Mouse (Mus musculus) left cerebral cortex, postnatal 14 days (tissue): ENCODE results near the gene Myo3b. TPM values are rescaled to one million over a fixed set of nuclear protein-coding genes. Genes with fewer than 3 reads are reported as not detected.
A peak's percentile ranks its signal among the peaks of the same experiment; 100 is the strongest.

Experiments used
- DNase-seq, 2 experiments: peaks; one replicate each; pipeline ENCODE4 v3.0.0; 2021 to 2022; ENCODE audit warnings: low spot score in 2 of 2, mixed read lengths in 1 of 2
- intact Hi-C: fragments of 180-260 bp; cut with DNase I; formaldehyde crosslinking; loops from one replicate; pipeline ENCODE4 v1.15.1; 2025
- total RNA-seq, 2 experiments: library from RNA; stranded (reverse); gene quantifications; 2 replicates each; pipeline ENCODE4 v1.2.3; 2021

Myo3b gene
- total RNA-seq, 2 experiments from 2014 or later: 1.0 to 1.1 TPM

DNA sequence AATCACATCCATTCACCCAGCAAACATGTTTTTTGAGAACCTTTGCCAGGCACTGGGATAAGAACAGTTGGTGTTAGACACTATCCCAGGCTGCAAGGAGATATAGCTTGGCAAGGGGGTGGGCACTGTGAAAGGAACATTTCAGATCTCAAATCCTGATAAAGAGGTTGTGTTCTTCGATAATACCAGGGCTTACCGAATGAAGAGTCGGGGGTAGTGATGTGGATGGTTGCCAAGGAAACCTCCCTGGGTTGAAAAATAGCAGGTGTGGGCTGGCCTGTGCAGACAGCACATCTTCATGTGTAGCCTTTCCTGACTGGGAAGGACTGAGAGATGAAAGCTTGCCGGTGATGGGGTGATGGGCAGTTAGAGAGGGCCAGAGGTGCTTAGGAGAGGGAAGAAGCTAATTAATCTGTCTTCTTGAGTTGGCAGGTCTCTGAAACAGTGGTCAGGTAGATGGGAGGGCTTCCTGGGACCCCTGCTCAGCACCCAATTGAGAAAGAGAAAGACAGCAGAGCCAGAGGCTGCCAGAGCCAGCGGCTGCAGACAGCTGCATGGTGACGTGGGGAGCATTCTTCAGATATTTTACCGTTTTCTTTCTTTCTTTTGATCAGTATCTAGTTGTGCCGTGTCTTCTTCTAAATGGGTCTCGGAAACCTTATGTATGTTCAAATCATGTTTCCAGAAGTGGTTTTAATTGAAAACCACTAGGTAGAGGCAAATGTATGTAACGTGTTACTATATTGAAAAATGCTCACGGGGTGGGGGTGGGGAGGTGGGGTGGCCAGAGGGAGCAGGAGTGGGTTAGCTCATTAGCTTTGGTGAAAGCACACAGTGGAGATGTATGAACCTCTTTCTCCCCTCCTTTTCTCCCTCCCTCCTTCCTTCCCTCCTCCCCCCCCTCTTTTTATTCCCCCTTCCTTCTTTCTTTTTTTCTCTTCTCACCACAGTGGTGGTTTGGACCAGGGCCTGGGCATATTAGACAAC is 21.7 kb downstream of the Myo3b start:
- peak; percentile 55 to 62 for DNase-seq
- intact Hi-C loops: no loop called here

DNA sequence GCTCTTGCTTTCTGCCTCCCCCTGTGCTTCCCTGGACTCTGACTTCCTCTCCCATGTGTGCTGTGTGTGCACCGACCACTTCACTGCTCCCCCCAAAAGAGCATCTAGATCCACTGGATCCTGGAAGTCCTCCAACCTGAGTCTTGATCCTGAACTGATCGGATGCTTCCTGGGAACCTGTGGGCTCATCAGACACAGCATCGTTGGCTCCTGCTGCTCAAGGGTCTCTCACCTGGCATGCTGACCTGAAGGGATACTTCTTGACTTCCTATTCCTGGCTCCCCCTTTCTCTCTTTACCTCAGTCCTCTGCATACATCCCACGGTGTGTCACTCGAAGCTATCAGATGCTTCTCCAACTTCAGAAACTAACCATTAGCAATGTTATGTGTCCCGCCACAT is 26.2 kb downstream of the Myo3b start:
- peak in 1 of 2 experiments; percentile 1 for DNase-seq
- intact Hi-C loops: no loop called here

DNA sequence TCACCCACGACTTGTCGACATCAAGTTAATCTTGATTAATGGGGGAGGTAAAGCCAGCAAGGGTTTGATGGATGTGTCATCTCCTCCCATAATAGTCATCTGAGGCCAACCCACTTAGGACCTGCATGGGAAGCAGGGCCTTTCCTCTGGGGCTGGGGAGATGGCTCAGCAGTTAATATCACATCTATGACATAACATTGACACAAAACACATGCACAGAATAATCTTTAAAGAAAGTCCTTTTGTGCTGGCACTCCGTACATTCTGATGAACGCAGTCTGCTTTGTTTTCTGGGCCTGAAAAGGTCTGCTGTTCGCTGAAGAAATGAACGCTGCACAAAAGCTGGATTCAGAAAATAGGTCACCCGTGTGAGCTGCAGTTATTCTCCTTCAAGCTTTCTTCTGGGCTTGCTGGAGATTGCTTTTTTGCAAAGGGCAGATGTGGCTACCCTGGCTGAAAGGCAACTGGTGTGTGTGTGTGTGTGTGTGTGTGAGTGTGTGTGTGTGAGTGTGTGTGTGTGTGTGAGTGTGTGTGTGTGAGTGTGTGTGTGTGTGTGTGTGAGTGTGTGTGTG is 26.9 kb downstream of the Myo3b start:
- intact Hi-C loops: no loop called here
- DNase-seq: peak in 1 of 2 experiments; percentile 4

GRCm38 (mm10) chr2:70066338-70067022 is 27.6 kb downstream of the Myo3b start:
- DNase-seq: peak in 1 of 2 experiments; percentile 1
- intact Hi-C loops: no loop called here

- intact Hi-C loops: no loop called here
- DNase-seq: no peak
Observed at GRCm38 (mm10) chr2:70069861-70070260, 30.9 kb downstream of the Myo3b start.

GRCm38 (mm10) chr2:70083444-70084020 is 44.6 kb downstream of the Myo3b start:
- no peak for DNase-seq
- intact Hi-C loops: no loop called here

- no peak for DNase-seq
- intact Hi-C loops: no loop called here
Observed at GRCm38 (mm10) chr2:70091261-70091660, 52.3 kb downstream of the Myo3b start.

DNA sequence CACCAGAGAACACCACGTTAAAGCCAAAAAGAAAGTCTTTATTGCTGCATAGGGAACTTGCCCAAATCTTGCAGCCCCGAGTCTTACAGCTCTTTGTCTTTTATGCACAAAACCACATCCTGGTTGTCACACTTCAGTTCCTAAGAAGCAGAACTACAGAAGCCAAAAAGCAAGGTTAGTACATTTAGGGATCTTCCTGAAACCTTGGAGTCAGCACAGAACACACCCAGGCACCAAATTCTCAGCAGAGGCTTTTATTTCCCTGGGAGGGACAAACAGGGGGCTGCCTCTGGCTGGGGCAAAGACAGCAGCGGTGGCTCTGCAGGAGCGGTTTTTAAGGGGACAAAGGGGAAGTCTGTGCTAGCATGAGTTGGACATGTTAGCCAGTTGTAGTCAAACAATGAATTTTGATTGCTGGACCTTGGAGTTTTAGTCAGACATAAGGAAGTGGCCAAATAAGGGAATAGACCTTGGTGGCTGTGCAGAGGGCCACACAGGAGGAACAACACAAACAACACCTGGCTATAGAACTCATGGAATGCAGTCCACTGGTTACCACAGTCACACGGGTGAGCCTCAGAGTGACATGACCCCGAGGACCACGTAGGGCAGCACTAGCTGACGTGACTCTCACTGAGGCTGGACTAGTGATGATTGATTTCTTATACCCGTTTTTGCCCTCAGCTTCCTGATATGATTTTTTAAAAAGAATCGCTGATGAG is 53.0 kb downstream of the Myo3b start:
- intact Hi-C loops: no loop called here
- no peak for DNase-seq

DNA sequence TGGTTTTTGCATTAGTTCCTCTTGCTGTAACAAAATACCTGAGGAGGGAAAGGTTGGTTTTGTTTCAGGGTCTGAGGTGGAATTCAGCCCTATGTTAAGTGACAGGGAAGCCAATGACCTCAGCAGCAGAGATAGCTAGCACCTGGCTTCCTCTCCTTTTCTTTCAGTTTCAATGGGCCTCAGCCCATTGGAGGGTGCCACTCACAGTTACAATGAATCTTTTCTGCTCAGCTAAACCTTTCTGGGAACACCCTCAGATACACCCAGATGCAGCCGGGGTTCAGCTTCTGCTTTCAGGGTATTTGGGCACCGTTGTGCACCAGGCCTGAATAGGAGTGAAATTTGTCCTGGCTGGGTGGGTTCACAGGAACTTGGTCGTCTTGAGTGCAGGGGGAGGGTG is 53.7 kb downstream of the Myo3b start:
- intact Hi-C loops: no loop called here

GRCm38 (mm10) chr2:70094446-70094845 is 55.5 kb downstream of the Myo3b start:
- intact Hi-C loops: no loop called here
- DNase-seq: no peak

More for the DNA sequence above, 53.7 kb downstream of the Myo3b start:
- no peak for DNase-seq

- intact Hi-C loops: no loop called here
- peak; percentile 69 to 74 for DNase-seq
Observed at GRCm38 (mm10) chr2:70097229-70098095, 58.5 kb downstream of the Myo3b start.

DNA sequence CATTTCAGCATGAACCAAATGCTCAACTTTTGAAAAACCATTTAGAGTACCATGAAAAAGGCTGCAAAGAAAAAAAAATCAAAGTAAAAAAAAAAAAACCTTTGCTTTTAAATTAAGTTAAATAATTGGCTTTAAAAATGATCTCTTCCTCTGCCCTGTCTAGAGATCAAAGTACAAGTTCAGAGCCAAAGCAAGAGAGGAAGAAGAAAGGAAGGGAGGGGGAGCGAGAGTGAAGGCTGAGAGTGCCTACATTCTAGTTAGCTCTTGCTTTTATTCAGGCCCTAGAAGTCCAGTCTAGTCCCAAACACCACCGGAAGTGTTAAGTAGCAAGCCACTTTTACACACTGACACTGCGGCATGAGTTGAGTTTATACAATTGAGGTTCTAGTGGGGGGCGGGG is 60.5 kb downstream of the Myo3b start:
- no peak for DNase-seq
- intact Hi-C loops: no loop called here

DNA sequence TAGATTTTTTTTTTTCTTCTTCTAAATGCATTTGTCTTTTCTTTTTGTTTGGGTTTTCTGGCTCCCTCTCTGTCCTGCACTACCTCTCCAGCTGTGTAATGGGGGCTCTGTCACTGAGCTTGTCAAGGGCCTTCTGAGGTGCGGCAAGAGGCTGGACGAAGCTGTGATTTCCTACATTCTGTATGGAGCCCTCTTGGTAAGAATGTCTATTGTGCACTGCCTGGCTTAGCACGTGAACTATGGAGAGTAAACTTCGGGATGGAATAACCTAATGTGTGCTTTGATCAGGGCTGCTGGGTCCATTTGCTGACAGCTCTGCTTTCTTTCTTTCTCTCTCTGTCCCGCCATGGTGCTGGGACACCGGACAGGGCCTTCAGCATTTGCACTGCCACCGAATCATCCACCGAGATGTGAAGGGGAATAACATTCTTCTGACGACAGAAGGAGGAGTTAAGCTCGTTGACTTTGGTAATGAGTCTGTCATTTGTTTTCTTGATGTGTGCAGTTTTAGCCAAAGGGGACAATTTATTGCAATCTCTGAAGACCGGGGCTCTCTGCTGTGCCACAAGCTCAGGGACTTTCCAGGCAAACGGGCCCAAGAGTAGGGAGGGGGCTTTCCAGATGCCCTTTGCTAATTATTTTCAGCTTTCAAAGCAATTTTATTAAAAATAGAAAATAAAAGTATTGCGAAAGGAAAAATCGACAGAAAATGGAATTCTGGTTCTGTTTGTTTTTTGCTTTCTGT is 66.5 kb downstream of the Myo3b start:
- DNase-seq: no peak
- intact Hi-C loops: no loop called here

GRCm38 (mm10) chr2:70109010-70109409 is 70.1 kb downstream of the Myo3b start:
- no peak for DNase-seq
- intact Hi-C loops: no loop called here

- peak; percentile 42 to 59 for DNase-seq
- intact Hi-C loops: no loop called here
Observed at GRCm38 (mm10) chr2:70113798-70114782, 75.2 kb downstream of the Myo3b start.
